Mouse (Mus musculus) ZHBTc4 (cell line): ENCODE data around the gene Osgepl1.
A peak's percentile ranks its signal among the peaks of the same experiment; 100 is the strongest.
"Not testable (repeated sequence)": the region's sequence is repeated elsewhere in the genome, so short reads cannot be mapped to it uniquely, and the experiment has no call there.

Experiments used
- DNase-seq: peaks from one replicate; pipeline ENCODE4 v3.0.0-alpha.2; 2011; ENCODE audit warnings: low read depth, low spot score

The Osgepl1 gene

DNA sequence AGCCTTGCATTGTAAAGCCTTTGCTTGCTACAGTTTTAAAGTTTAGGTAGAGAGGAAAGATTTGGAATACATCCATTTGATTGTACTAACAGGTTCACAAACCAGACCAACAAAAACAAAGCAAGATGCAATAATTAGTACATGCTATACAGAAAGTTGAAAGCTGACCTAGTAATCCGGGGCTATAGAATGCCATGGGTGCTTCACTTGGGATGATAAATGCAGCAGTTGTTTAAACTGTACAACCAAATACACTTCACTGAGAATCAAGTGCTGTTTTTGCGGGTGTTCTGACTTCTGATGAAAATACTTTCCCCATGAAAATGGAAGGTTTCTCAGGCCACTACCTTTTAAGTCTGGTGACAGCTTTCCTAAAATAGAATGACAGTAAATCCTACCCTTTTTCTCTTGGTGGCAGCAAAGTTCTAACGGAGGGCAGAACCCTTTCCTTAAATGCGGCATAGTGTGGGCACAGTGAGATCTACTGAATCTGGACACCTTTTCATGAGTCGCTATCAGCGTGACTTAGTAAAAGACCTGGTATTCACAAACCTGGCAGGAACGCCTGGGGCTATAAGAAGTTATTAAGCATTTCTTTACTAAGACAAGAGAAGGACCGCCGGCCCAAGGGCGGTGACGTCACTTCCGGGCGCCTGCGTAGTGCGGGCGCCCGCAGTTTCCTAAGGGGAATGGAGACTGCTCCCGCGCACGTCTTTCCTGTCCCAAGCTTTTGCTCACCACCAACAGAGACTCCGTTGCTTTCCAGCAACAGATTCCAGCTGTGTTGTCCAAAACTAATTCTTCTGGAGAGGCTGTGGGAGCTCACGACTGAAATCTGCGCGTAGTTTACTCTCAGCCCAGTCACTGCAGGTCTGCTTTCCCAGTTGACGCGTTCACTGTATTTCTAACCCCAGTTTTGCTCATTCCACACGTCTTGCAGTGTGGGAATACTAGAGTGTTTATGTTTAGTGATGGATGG is at the start of gene Osgepl1:
Osgepl1 (plus strand) TSS at position 636 of the 979 bp plus-strand sequence.
- peak; percentile 90 for DNase-seq

DNA sequence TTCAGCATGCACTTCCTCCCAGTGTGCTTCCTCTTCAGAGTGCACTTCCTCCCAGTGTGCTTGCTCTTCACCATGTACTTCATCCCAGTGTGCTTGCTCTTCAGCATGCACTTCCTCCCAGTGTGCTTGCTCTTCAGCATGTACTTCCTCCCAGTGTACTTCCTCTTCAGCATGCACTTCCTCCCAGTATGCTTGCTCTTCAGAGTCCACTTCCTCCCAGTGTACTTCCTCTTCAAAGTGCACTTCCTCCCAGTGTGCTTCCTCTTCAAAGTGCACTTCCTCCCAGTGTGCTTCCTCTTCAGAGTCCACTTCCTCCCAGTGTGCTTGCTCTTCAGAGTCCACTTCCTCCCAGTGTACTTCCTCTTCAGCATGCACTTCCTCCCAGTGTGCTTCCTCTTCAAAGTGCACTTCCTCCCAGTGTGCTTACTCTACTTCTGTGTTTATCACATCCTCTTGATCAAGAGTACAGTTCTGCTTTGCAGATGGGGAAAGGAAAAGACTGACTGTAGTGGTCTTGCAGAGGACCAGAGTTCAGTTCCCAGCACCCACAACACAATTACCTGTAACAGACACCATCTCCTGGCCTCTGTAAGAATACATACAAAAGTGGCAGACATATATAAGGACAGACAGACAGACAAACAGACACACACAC is 48.3 kb upstream of the Osgepl1 start:
- DNase-seq, result not testable (repeated sequence)

DNA sequence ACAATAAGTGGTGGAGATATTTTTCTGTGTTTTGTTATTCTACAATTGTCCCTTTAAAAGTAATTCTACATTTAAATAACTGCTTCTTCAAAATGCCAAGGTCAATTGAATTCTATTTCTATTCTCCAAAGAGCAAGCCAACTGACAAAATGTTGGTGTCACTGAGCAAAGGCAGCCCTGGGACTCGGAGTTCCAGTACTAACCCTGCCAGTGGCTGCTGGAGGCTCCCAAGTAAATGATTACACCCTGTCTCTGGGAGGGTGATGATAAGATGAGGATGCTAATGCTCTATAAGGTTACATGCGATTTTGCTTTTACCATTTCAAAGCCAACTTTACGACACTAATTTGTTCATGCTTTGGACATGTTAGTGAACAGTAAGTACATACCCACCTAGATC is 43.5 kb upstream of the Osgepl1 start:
- DNase-seq, result no peak

DNA sequence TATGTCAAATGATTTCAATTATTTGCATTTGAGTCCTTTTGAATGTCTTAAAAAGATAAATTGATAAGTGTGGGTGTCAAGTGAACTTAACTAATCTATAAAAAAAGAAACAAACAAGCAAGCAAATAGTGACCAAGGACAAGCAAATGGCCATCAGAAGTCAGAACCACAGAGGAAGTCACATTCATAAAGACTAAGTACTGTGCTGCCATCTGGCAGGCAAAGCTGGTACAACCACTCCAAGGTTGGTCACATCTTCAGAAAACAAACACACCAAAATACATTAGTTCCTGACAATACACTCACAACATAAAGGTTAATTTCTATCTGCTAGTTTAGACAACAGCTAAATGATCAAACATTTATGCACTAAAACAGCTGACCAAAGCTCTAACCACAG is 40.8 kb upstream of the Osgepl1 start:
- no peak for DNase-seq

DNA sequence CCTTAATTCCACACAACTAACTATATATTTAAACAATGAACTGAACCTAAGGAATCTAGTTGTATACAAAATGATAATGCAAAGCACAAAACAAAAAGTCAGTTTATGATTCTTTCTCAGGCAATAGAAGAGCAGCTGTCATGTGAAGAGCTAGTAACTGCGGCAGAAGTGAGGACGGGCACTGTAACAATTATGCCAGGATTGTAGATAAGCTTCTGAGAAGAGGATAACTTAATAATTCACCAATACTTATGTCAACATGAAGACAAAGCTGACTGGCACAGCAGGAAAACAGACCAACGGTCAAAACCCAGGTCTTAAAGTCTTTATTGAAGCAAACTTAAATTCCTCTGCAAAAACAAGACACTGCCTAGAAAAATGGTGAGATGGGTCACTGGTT is 22.2 kb upstream of the Osgepl1 start:
- no peak for DNase-seq

DNA sequence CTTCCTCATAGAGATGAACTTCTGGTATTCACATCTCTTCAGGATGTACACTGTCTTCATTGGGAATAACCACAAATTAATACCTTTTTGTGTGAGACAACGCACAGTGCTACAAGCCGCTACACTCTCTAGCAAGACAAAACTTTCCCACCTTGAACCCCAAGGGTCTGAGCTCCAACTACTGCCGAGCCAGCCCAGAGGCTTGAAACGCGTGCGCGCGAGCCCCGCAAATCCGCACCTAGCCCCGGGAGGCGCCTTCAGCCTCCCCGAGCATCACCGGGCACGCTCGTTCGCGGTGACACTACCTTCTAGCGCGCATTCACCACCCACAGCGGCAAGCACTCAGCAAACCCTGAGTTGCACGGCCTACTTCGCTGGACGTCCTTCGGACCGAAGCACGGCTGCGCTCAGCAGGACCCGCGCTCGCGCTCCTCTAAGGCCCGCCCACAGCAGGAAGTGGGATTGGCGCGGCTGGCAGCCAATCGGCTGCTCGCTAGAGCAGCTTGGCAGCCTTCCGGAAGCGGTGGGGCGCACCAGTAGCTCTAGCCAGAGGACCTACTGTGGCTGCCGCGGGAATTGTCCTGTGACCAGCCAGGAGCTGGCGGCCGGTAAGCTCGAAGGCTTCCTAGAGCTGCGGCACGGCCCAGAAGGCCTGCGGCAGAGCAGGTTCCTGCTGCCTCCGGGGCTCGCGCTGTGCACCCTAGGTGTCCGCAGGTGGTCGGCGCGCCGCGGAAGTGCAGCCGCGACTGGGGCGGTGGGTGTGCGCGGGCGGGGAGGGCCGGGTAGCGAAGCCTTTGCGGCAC is 16.6 kb upstream of the Osgepl1 start, which contains the start of the genes Pms1, Ormdl1 and Gm28778:
Pms1 (minus strand) TSS at position 438 of the 803 bp plus-strand sequence.
Ormdl1 (plus strand) TSS at position 515 of the 803 bp plus-strand sequence.
Gm28778 (plus strand) TSS at position 531 of the 803 bp plus-strand sequence.
- DNase-seq, result peak; percentile 98

DNA sequence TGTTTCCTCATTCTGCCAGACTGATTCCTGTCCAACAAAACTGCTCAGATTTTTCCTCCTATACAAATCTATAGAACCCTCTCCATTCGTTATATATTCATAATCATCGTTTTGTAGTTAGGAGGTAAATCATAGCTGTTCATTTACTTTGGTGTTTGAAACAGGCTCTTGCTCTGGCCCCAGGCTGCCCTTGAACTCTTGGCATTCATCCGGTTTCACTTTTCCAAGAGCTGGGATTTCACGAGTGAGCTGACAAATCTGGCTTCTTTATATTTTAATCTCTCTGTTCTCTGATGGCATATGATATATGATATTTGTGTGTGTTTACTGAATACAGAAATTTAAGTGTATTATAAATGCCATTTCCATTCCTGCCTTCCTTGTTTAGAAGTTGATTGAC is 12.9 kb upstream of the Osgepl1 start:
- no peak for DNase-seq

DNA sequence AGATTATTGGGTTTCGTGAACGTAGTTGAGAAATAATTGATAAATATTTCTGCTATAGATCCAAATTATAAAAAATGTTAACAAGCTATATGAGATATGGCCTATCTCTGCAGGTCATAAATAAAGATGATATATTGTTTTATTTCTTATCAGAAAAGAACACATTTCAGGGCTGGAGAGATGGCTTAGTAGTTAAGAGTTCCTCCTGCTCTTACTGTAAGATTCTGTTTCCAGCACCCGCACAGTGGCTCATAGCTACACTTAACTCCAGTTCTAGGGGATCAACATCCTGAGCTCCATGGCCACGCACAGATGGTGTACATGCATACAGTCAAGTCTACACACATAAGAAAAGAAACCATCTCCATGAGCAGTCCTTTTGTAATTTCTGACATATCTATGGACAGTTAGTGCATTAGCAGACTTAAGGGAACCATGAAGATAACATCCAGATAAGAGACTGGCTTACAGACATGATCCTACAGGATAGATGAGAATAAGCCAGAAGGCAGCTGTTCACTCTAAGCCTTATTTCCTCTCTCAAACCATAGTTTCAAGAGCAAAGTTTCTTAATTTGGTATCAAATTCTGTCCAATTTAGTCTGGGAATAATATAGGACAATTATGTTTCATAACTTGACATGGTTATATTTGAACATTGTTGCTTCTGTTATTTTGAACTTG is 8.4 kb downstream of the Osgepl1 start:
- no peak for DNase-seq

DNA sequence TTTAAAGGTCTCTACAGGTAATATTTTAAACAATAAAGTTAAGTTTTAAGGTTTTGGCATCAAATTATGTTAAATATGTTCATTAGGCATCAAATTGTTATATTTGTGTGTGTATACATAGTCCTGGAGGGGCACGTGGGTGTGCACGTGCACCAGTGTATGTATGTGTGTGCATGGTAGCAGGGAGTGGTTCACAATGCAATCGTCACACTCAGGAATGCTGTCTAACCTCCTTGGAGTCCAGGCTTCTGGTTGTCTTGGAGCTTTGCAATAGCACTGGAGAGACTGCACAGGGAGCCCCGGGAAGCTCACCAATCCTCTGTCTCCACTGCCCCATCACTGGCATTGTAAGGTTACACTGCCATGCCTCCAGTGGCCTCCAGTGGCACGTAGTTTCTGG is 9.8 kb downstream of the Osgepl1 start:
- no peak for DNase-seq

DNA sequence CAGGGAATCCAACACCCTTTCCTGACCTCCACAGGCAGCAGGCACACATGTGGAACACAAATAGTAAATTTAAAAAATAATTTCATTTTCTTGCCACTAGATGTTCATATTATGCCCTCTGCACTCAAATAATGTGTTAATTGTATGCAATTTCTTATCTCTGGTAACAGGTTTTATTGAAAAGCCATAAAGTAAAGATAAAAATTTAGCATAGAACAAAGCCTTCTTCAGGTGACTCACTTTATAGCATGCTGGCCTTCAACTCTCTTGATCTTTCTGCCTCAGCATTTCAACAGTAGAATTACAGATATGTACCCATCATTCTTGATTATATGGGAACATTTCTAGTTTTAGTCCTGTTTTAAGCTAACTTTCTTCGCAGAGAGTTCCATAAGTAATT is 10.9 kb downstream of the Osgepl1 start:
- DNase-seq, result no peak

DNA sequence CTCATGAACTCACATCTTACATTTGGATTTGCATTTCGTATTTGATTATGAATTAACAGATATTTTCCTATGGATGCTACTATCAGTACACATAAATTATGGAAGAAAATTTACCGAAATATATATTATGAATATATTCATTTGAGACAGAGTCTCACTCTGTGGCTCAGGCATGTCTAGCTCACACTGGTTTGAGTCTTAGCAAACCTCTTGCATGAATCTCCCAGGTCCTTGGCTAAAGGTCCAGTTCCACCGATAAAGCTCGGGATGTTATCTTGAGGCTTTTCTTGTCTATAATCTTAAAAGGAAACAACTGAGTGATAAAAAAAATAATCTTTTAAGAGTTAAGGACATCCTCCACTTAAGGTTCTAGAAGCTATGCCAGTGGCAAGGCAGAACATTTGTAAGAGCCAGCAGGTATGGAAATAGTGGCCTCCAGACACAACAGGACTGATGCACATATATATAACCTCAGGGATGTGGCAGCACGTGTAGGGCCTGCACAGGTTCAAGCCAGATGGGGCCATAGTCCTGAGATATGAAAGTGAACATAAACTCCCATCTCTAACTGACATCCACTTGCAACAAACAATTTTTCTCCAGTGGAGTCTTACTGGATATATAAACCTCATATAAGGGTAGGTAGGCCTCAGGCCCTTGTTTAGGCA is 11.5 kb downstream of the Osgepl1 start:
- no peak for DNase-seq

DNA sequence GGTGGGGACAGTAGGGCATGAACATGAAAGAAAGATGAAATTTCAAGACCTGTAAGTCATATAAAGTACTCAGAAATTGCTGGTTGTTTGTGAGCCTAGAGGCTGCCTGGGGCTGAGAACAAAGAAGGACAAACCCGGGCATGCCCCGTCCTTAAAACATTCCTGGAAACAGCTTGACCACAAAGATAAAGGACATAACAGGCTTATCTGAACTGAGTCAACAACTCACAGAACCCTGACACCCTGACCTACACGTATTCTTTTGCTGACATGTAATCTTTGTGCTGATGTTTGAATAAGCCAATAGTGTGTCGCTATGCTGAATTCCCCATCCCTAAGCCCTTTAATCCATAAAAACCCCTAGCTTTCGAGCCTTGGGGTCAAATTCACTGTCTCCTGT is 20.1 kb downstream of the Osgepl1 start:
- not testable (repeated sequence) for DNase-seq

DNA sequence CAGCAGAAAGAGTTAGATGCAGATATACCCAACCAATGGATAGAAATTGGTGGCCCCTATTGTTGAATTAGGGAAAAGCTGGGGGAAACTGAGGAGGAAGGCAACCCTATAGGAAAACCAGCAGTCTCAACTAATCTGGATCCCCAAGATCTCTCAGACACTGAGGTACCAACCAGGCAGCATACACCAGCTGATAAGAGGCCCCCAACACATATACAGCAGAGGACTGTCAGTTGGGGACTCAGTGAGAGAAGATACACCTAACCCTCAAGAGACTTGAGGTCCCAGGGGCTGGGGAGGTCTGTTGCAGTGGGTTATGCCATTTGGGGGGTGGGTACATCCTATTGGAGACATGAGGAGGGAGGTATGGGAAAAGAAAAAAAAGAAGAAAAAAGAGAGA is 22.0 kb downstream of the Osgepl1 start:
- DNase-seq, result no peak

DNA sequence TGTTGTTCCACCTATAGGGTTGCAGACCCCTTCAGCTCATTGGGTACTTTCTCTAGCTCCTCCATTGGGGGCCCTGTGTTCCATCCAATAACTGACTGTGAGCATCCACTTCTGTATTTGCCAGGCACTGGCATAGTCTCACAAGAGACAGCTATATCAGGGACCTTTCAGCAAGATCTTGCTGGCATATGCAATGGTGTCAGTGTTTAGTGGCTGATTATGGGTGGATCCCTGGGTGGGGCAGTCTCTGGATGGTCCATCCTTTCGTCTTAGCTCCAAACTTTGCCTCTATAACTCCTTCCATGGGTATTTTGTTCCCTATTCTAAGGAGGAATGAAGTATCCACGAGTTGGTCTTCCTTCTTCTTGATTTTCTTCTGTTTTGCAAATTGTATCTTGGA is 24.0 kb downstream of the Osgepl1 start:
- not testable (repeated sequence) for DNase-seq

DNA sequence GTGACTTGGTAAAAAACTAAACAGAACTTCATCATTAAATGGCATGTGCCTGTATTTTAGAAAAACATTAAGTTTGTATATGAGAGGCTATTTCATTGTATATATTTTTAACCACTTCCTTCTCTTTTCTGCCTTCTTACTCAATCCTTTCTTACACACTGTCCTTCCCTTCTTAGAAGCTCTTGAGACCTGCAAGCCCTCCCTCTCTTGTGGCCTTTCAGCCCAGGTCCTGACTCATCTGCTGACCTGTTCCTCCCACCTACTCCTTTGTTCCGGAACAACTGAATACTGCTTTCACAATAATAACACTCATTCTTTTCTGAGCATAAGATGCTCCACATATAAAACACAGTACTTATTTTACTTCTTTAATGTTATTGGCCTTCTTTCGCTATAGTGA is 27.6 kb downstream of the Osgepl1 start:
- no peak for DNase-seq

DNA sequence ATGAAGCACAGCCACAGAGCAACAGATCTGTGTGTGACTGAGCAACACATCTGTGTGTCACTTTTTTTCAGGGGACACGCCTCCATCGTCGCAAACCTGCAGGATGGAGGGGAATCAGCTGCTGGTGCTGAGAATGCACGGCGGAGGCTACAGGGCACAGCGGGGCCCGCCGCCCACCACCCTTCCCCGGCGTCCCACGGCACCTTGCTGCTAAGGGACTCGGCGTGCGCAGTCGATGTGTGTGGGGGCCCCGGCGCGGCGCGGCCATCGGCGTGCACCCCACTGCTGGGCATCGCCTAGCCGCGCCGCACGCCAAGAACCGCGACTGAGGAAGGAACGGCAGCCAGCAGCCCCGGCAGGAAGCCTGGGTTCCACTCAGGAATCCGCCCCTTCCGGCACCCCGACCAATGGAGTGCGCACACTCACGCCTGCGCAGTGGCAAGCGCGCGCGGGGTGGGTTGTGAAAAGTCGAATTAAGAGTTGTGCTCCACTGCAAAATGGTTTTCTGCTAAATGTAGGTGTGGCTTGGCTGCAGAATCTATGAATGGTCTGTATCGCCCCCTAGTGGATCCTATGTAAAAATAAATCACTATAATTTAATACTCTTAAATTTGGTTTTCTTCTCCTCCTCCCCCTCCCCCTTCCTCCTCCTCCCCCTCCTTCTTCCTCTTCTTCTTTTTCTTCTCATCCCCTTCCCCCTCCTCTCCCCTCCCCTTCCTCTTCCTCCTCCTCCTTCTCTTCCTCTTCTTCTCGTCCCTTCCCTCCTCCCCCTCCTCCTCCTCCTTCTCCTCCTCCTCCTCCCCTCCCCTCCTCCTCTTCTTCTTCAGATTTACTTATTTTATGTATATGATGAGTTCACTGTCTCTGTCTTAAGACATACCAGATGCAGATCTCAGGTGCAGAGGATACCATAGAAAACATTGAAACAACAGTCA is 39.2 kb downstream of the Osgepl1 start, which contains the start of the genes Asdurf, Gm28551 and Asnsd1:
Asdurf (minus strand) TSS at position 293 of the 935 bp plus-strand sequence.
Gm28551 (minus strand) TSS at position 341 of the 935 bp plus-strand sequence.
Asnsd1 (minus strand) TSS at position 426 of the 935 bp plus-strand sequence.
- peak; percentile 98 for DNase-seq

DNA sequence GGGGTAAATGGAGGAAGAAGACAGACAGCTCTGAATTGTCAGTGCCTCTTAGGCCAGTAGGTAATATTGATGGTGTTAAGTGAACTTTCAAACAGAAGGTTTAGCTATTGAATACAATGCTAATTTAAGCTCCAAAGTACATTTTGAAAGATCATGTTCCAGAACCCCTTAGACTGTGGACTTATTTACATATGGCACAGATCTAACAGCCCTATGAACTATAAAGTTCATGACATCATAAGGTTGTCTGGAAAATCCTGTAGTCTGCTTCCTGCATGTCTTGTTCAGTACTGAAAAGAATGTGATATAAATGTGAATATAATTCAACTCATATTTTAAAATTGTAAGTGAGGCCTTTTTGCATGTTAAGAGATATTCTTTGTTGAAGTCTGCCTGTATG is 45.6 kb downstream of the Osgepl1 start:
- DNase-seq, result no peak
